Mouse (Mus musculus) embryonic facial prominence, embryonic 12.5 days (tissue): ENCODE data around the gene Foxs1. TPM values are rescaled to one million over a fixed set of nuclear protein-coding genes. Genes with fewer than 3 reads are reported as not detected.

Experiments
- ATAC-seq: fragments of 200-750 bp; cut with Nextera tagmentation; 2 replicates; pipeline ENCODE4 v1.8.0; 2017; ENCODE audit not compliant: insufficient number of reproducible peaks, insufficient read depth, low FRiP score, low TSS enrichment
- H3K27ac ChIP-seq: fragments of 300-500 bp; sonication (generic); 2 replicates; pipeline ENCODE4 v1.5.1; 2016; ENCODE audit warnings: mild to moderate bottlenecking
- H3K27me3 ChIP-seq: fragments of 300-500 bp; sonication (generic); 2 replicates; pipeline ENCODE4 v1.6.1; 2016; ENCODE audit warnings: mild to moderate bottlenecking, moderate library complexity
- H3K36me3 ChIP-seq: fragments of 300-500 bp; sonication (generic); 2 replicates; pipeline ENCODE4 v1.6.1; 2016; ENCODE audit warnings: mild to moderate bottlenecking
- H3K4me1 ChIP-seq: fragments of 300-500 bp; sonication (generic); 2 replicates; pipeline ENCODE4 v1.6.1; 2016
- H3K4me2 ChIP-seq: fragments of 300-500 bp; sonication (generic); replicated peaks from 2 replicates; pipeline ENCODE4 v1.6.1; 2016; ENCODE audit warnings: mild to moderate bottlenecking, moderate library complexity
- H3K4me3 ChIP-seq: fragments of 300-500 bp; sonication (generic); 2 replicates; pipeline ENCODE4 v1.5.1; 2016; ENCODE audit warnings: mild to moderate bottlenecking
- H3K9ac ChIP-seq: fragments of 300-500 bp; sonication (generic); 2 replicates; pipeline ENCODE4 v1.6.1; 2016; ENCODE audit warnings: mild to moderate bottlenecking, moderate library complexity
- H3K9me3 ChIP-seq: fragments of 300-500 bp; sonication (generic); 2 replicates; pipeline ENCODE4 v1.6.1; 2016; ENCODE audit warnings: mild to moderate bottlenecking, moderate library complexity
- WGBS: fragments of 180-500 bp; shearing (Covaris S2); methylation state at CpG from one replicate; pipeline ENCODE4 v1.1.7; 2016; 5-methylcytosine and 5-hydroxymethylcytosine counted together
- polyA plus RNA-seq: library from polyadenylated mRNA; unstranded; fragments of >200 nt; fragmentation: Nextera tagmentation; extraction: Ambion mirVana; gene quantifications from 2 replicates; pipeline ENCODE4 v1.2.1, GENCODE M21; 2016

Foxs1 gene
- polyA plus RNA-seq, 1 experiment from 2014 or later = 0.84 TPM

- WGBS = 56% methylated on average over 9 of the region's 9 CpGs
- Histone ChIP-seq H3K36me3 (no peaks in the 10 kb centered on the region), H3K4me1 (peaks cover 12% of the 10 kb centered on the region), H3K4me2 (no peak overlapping the region), H3K9me3 (no peaks in the 10 kb centered on the region), H3K27me3 (peaks cover 82% of the 10 kb centered on the region), H3K27ac (no peak overlapping the region), H3K4me3 (no peak overlapping the region), H3K9ac (no peak overlapping the region)
- ATAC-seq = no peak
Observed at GRCm38 (mm10) chr2:152944013-152944412, 11.0 kb upstream of the Foxs1 start.

- WGBS = 6% methylated on average over 8 of the region's 8 CpGs
- Histone ChIP-seq H3K36me3 (no peaks in the 10 kb centered on the region), H3K4me3 (peak overlapping the region; percentile 46), H3K27me3 (peaks cover 78% of the 10 kb centered on the region), H3K4me1 (peaks cover 12% of the 10 kb centered on the region), H3K9me3 (no peaks in the 10 kb centered on the region), H3K9ac (no peak overlapping the region), H3K4me2 (peak overlapping the region; percentile 94), H3K27ac (no peak overlapping the region)
- ATAC-seq = no peak
Observed at GRCm38 (mm10) chr2:152943568-152943967, 10.6 kb upstream of the Foxs1 start.

GRCm38 (mm10) chr2:152942898-152943515 is 10.0 kb upstream of the Foxs1 start:
- Histone ChIP-seq H3K36me3 (no peaks in the 10 kb centered on the region), H3K4me2 (peak overlapping the region; percentile 94), H3K9me3 (no peaks in the 10 kb centered on the region), H3K27ac (no peak overlapping the region), H3K4me1 (peaks cover 12% of the 10 kb centered on the region), H3K9ac (peak overlapping the region; percentile 51), H3K4me3 (peak overlapping the region; percentile 46), H3K27me3 (peaks cover 78% of the 10 kb centered on the region)
- WGBS = under 1% methylated on average over 58 of the region's 65 CpGs
- no peak for ATAC-seq

GRCm38 (mm10) chr2:152941776-152942175 is 8.8 kb upstream of the Foxs1 start:
- H3K36me3 ChIP-seq = no peaks in the 10 kb centered on the region
- no peak overlapping the region for H3K4me3 ChIP-seq
- H3K4me2 ChIP-seq = no peak overlapping the region
- no peak overlapping the region for H3K9ac ChIP-seq
- H3K4me1 ChIP-seq = peaks cover 12% of the 10 kb centered on the region
- no peaks in the 10 kb centered on the region for H3K9me3 ChIP-seq
- H3K27ac ChIP-seq = no peak overlapping the region
- WGBS = 37% methylated on average over 7 of the region's 7 CpGs
- H3K27me3 ChIP-seq = peaks cover 71% of the 10 kb centered on the region
- no peak for ATAC-seq

GRCm38 (mm10) chr2:152941106-152941505 is 8.1 kb upstream of the Foxs1 start:
- ATAC-seq = no peak
- Histone ChIP-seq H3K4me3 (no peak overlapping the region), H3K9me3 (no peaks in the 10 kb centered on the region), H3K27ac (no peak overlapping the region), H3K27me3 (peaks cover 71% of the 10 kb centered on the region), H3K9ac (no peak overlapping the region), H3K36me3 (no peaks in the 10 kb centered on the region), H3K4me1 (peaks cover 12% of the 10 kb centered on the region), H3K4me2 (no peak overlapping the region)
- WGBS = 74% methylated on average over 6 of the region's 6 CpGs

GRCm38 (mm10) chr2:152939846-152940245 is 6.8 kb upstream of the Foxs1 start:
- no peak for ATAC-seq
- Histone ChIP-seq H3K4me3 (no peak overlapping the region), H3K4me2 (no peak overlapping the region), H3K9ac (no peak overlapping the region), H3K4me1 (peaks cover 12% of the 10 kb centered on the region), H3K27me3 (peaks cover 58% of the 10 kb centered on the region), H3K9me3 (no peaks in the 10 kb centered on the region), H3K36me3 (no peaks in the 10 kb centered on the region), H3K27ac (no peak overlapping the region)
- WGBS = 15% methylated on average over 4 of the region's 4 CpGs

GRCm38 (mm10) chr2:152933614-152934013 is 606 bp upstream of the Foxs1 start:
- 19% methylated on average over 5 of the region's 5 CpGs for WGBS
- no peaks in the 10 kb centered on the region for H3K9me3 ChIP-seq

GRCm38 (mm10) chr2:152931456-152932160 is 1.4 kb downstream of the Foxs1 start:
- no peak for ATAC-seq
- Histone ChIP-seq H3K36me3 (no peaks in the 10 kb centered on the region), H3K9ac (no peak overlapping the region; the same call in 1 of the 2 replicates), H3K27me3 (0 out of 2 replicates have a peak, but pooled peaks cover 2% of the 10 kb centered on the region), H3K27ac (no peak overlapping the region), H3K4me3 (no peak overlapping the region), H3K4me1 (0 out of 2 replicates have a peak, but pooled peaks cover 2% of the 10 kb centered on the region), H3K4me2 (no peak overlapping the region), H3K9me3 (no peaks in the 10 kb centered on the region)
- WGBS = 67% methylated on average over 12 of the region's 12 CpGs

More at GRCm38 (mm10) chr2:152933614-152934013, 606 bp upstream of the Foxs1 start:
- Histone ChIP-seq H3K27ac (no peak overlapping the region), H3K4me1 (no peaks in the 10 kb centered on the region), H3K9ac (no peak overlapping the region), H3K4me2 (no peak overlapping the region), H3K4me3 (no peak overlapping the region), H3K36me3 (no peaks in the 10 kb centered on the region), H3K27me3 (0 out of 2 replicates have a peak, but pooled peaks cover 5% of the 10 kb centered on the region)
- ATAC-seq = no peak

- Histone ChIP-seq H3K9me3 (no peaks in the 10 kb centered on the region), H3K27ac (no peak overlapping the region), H3K4me2 (no peak overlapping the region), H3K27me3 (no peaks in the 10 kb centered on the region), H3K4me3 (no peak overlapping the region), H3K36me3 (no peaks in the 10 kb centered on the region), H3K4me1 (peaks cover 11% of the 10 kb centered on the region), H3K9ac (no peak overlapping the region)
- ATAC-seq = no peak
- 32% methylated on average over 2 of the region's 2 CpGs for WGBS
Observed at GRCm38 (mm10) chr2:152930276-152930675, 2.7 kb downstream of the Foxs1 start.

GRCm38 (mm10) chr2:152928988-152929370 is 4.0 kb downstream of the Foxs1 start:
- no peaks in the 10 kb centered on the region for H3K36me3 ChIP-seq
- H3K4me2 ChIP-seq = no peak overlapping the region
- no peak overlapping the region for H3K27ac ChIP-seq
- no peaks in the 10 kb centered on the region for H3K27me3 ChIP-seq
- WGBS = 67% methylated on average over 3 of the region's 3 CpGs
- H3K9ac ChIP-seq = no peak overlapping the region
- ATAC-seq = no peak
- no peak overlapping the region for H3K4me3 ChIP-seq
- H3K9me3 ChIP-seq = no peaks in the 10 kb centered on the region
- H3K4me1 ChIP-seq = peaks cover 14% of the 10 kb centered on the region

- ATAC-seq = no peak
- Histone ChIP-seq H3K4me2 (no peak overlapping the region), H3K27ac (no peak overlapping the region), H3K9ac (no peak overlapping the region), H3K27me3 (no peaks in the 10 kb centered on the region), H3K9me3 (no peaks in the 10 kb centered on the region), H3K4me1 (peaks cover 14% of the 10 kb centered on the region), H3K36me3 (no peaks in the 10 kb centered on the region), H3K4me3 (no peak overlapping the region)
- 37% methylated on average over 14 of the region's 14 CpGs for WGBS
Observed at GRCm38 (mm10) chr2:152928219-152928987, 4.6 kb downstream of the Foxs1 start.
